Mouse (Mus musculus): ENCODE results near the gene Iqgap2.

- TF ChIP-seq CTCF (IDR thresholded peaks at IDR 0.05) = no peak
- no peak for TF ChIP-seq EP300 (IDR thresholded peaks at IDR 0.05; ENCODE audit: insufficient read depth, low read depth, low read length)
These were observed 212.2 kb downstream of the Iqgap2 start for GRCm38 (mm10) chr13:95679491-95679941.

Measured in heart, adult 2 months (tissue).